Mouse (Mus musculus): ENCODE measurements around the gene Fh1.

- TF ChIP-seq POLR2A (IDR thresholded peaks at IDR 0.05; ENCODE audit: extremely low read depth, insufficient read depth, low read length) (no peak), CTCF (IDR thresholded peaks at IDR 0.05; ENCODE audit: extremely low read depth, insufficient read depth, low read length) (no peak)
These were observed 5.6 kb upstream of the Fh1 start for GRCm38 (mm10) chr1:175631080-175631479.
